Comparison of ENCODE assay signal across 8 mouse cellular contexts in the genomic region with DNA sequence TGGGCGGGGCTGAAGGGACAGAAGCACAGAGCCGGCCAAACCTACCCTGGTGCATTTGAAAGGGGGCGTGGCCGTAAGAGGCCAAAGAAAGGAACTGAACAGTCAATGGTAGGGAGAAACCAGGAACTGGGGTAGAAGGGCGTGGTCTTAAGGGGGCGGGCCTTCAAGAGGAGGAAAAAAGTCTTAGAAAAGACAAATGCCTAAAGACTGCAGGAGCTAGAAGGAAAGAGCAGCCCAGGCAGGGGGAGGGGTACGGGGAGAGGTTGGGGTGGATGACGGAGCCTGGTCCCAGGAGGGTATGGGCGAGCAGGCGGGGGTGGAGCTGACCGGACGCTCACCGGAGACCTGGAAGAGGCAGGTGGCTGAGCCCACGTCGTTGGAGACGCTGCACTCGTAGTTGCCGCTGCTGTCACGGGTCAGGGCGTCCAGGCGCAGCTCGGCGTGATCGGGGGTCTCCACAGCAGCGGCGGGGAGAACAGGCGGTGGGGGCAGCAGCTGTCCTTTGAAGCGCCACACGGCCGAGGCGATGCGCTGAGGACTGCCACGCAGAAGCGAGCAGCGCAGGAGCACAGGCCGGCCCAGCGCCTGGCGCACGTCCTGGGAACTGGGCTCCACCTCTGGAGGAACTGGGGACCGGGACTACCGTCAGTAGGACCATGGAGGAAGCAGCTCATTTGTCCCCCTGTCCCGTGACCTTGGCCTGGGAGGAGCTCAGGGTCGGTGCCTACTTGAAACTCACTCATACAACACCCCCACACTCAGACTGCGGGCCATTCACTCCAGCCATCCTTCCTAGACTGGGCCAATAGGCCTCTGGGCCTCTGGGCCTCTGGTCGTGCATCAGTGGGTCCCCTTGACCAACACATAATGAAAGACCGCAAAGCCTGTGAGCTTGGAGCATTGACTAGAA.
DNase-seq lines count a peak whose midpoint lies in the region; ATAC-seq lines count a peak whose summit lies in the region.

No protein-coding gene starts in this region.

- peaks cover 8% of the 10 kb centered on the region; the same call in 1 of the 2 replicates for H3K27me3 ChIP-seq in limb, embryonic 12.5 days
- H3K27me3 ChIP-seq in midbrain, embryonic 12.5 days, result peaks cover 12% of the 10 kb centered on the region
- H3K27me3 ChIP-seq in stomach, embryonic 15.5 days (replicated peaks), result no peaks in the 10 kb centered on the region

- peak overlapping the region; percentile 57; the same call in 1 of the 2 replicates for H3K9ac ChIP-seq in limb, embryonic 12.5 days (replicated peaks)
- peak overlapping the region; percentile 54 for H3K9ac ChIP-seq in midbrain, embryonic 12.5 days (replicated peaks)
- H3K9ac ChIP-seq in stomach, embryonic 15.5 days, result peak overlapping the region; percentile 37; the same call in 1 of the 2 replicates

- H3K36me3 ChIP-seq in limb, embryonic 12.5 days, result no peaks in the 10 kb centered on the region
- H3K36me3 ChIP-seq in midbrain, embryonic 12.5 days, result peaks cover 5% of the 10 kb centered on the region; the same call in 1 of the 2 replicates
- H3K36me3 ChIP-seq in stomach, embryonic 15.5 days, result no peaks in the 10 kb centered on the region

- H3K4me2 ChIP-seq in limb, embryonic 12.5 days, result peak overlapping the region; percentile 92
- H3K4me2 ChIP-seq in midbrain, embryonic 12.5 days (replicated peaks), result peak overlapping the region; percentile 65
- peak overlapping the region; percentile 94 for H3K4me2 ChIP-seq in stomach, embryonic 15.5 days

- no peaks in the 10 kb centered on the region for H3K9me3 ChIP-seq in limb, embryonic 12.5 days
- H3K9me3 ChIP-seq in midbrain, embryonic 12.5 days, result no peaks in the 10 kb centered on the region
- H3K9me3 ChIP-seq in stomach, embryonic 15.5 days, result no peaks in the 10 kb centered on the region

- ATAC-seq in hematopoietic stem cell, adult 5-6 weeks (replicated peaks in 1 of 2; ENCODE audit: insufficient read depth in 1 of 2, low FRiP score in 2 of 2, low TSS enrichment in 1 of 2, low read depth in 1 of 2, poor library complexity in 2 of 2, severe bottlenecking in 2 of 2), result peak; percentile 87 to 88
- peak; percentile 38; the same call in 1 of the 2 replicates for ATAC-seq in limb, embryonic 12.5 days (ENCODE audit: insufficient number of reproducible peaks, insufficient read depth, low FRiP score, low TSS enrichment, low read depth)
- ATAC-seq in midbrain, embryonic 12.5 days (ENCODE audit: low FRiP score, low read depth), result peak; percentile 66
- peak; percentile 73 for ATAC-seq in stomach, embryonic 15.5 days (ENCODE audit: insufficient read depth, low FRiP score, low read depth)

- WGBS in limb, embryonic 12.5 days, result 5% methylated on average over 46 of the region's 46 CpGs
- WGBS in midbrain, embryonic 12.5 days, result 4% methylated on average over 46 of the region's 46 CpGs
- 6% methylated on average over 46 of the region's 46 CpGs for WGBS in stomach, embryonic 15.5 days

- peaks cover 38% of the 10 kb centered on the region for H3K4me1 ChIP-seq in limb, embryonic 12.5 days (replicated peaks)
- peaks cover 36% of the 10 kb centered on the region for H3K4me1 ChIP-seq in midbrain, embryonic 12.5 days
- H3K4me1 ChIP-seq in stomach, embryonic 15.5 days, result peaks cover 16% of the 10 kb centered on the region

- H3K27ac ChIP-seq in limb, embryonic 12.5 days, result no peak overlapping the region; the same call in 1 of the 2 replicates
- H3K27ac ChIP-seq in midbrain, embryonic 12.5 days (replicated peaks), result no peak overlapping the region
- 0 out of 2 replicates have a peak overlapping the region, but pooled peaks have one; percentile 16 for H3K27ac ChIP-seq in stomach, embryonic 15.5 days

- H3K4me3 ChIP-seq in limb, embryonic 12.5 days (replicated peaks), result peak overlapping the region; percentile 44
- peak overlapping the region; percentile 43 for H3K4me3 ChIP-seq in midbrain, embryonic 12.5 days
- peak overlapping the region; percentile 50 for H3K4me3 ChIP-seq in stomach, embryonic 15.5 days (replicated peaks)

- peak; percentile 26 for DNase-seq in layer of hippocampus, adult 9-11 months
- DNase-seq in layer of hippocampus, adult 9-10 months (ENCODE audit: low spot score), result no peak
- peak; percentile 36 for DNase-seq in fat pad, adult 2 months (ENCODE audit: extremely low read depth, low read depth, low spot score)
- DNase-seq in layer of hippocampus, adult 8-10 months (ENCODE audit: low spot score in 2 of 2), result no peak

Comparison
In these comparisons a context has a peak if more than half of its experiments do, and no peak if none do; other contexts are left out.
1. DNase-seq: peak in layer of hippocampus, adult 9-11 months (single experiment) and fat pad, adult 2 months (single experiment); none in layer of hippocampus, adult 9-10 months (single experiment) and layer of hippocampus, adult 8-10 months (0 of 2).
2. Peak in every context shown above with its lines, with median percentiles within 50 percentile points of each other: ATAC-seq, H3K4me2 ChIP-seq, H3K4me3 ChIP-seq and H3K9ac ChIP-seq.